Mouse (Mus musculus) lung, embryonic 14.5 days (tissue): ENCODE data around the gene Capg. TPM values are rescaled to one million over a fixed set of nuclear protein-coding genes. Genes with fewer than 3 reads are reported as not detected.

ENCODE experiments used
- ATAC-seq: fragments of 200-750 bp; cut with Nextera tagmentation; 2 replicates; pipeline ENCODE4 v1.8.0; 2017; ENCODE audit warnings: mild to moderate bottlenecking, moderate TSS enrichment, moderate library complexity; ENCODE audit not compliant: insufficient read depth
- DNase-seq: peaks from one replicate; pipeline ENCODE4 v3.0.0-alpha.2; 2015
- H3K27ac ChIP-seq: fragments of 300-500 bp; sonication (generic); 2 replicates; pipeline ENCODE4 v1.5.1; 2014; ENCODE audit warnings: low read depth, mild to moderate bottlenecking, moderate library complexity
- H3K27me3 ChIP-seq: fragments of 300-500 bp; sonication (generic); 2 replicates; pipeline ENCODE4 v1.6.1; 2014; ENCODE audit warnings: low read length, control low read depth; ENCODE audit not compliant: insufficient read depth
- H3K36me3 ChIP-seq: fragments of 300-500 bp; sonication (generic); 2 replicates; pipeline ENCODE4 v1.6.1; 2014; ENCODE audit warnings: control low read depth; ENCODE audit not compliant: insufficient read depth
- H3K4me1 ChIP-seq: fragments of 300-500 bp; sonication (generic); 2 replicates; pipeline ENCODE4 v1.6.1; 2014; ENCODE audit warnings: antibody characterized with exemption, control low read depth; ENCODE audit not compliant: insufficient read depth
- H3K4me2 ChIP-seq: fragments of 300-500 bp; sonication (generic); 2 replicates; pipeline ENCODE4 v1.6.1; 2014; ENCODE audit warnings: mild to moderate bottlenecking
- H3K4me3 ChIP-seq: fragments of 300-500 bp; sonication (generic); 2 replicates; pipeline ENCODE4 v1.5.1; 2014; ENCODE audit warnings: low read depth, low read length
- H3K9ac ChIP-seq: fragments of 300-500 bp; sonication (generic); 2 replicates; pipeline ENCODE4 v1.6.1; 2014
- H3K9me3 ChIP-seq: fragments of 300-500 bp; sonication (generic); 2 replicates; pipeline ENCODE4 v1.6.1; 2016; ENCODE audit warnings: low read depth, low read length, control low read depth
- CTCF ChIP-seq: IDR thresholded peaks from 2 replicates; pipeline ENCODE4 v1.5.1; 2016; ENCODE audit warnings: antibody characterized with exemption, low read depth
- WGBS: fragments of 180-500 bp; shearing (Covaris S2); extraction: QIAGEN DNeasy Blood & Tissue Kit; methylation state at CpG from one replicate; pipeline ENCODE4 v1.1.7; 2014; 5-methylcytosine and 5-hydroxymethylcytosine counted together
- polyA plus RNA-seq: library from polyadenylated mRNA; unstranded; fragments of >200 nt; fragmentation: Nextera tagmentation; extraction: Ambion mirVana; gene quantifications from 2 replicates; pipeline ENCODE4 v1.2.1, GENCODE M21; 2014

The Capg gene
- polyA plus RNA-seq: 40.5 and 45.9 TPM in 2 replicates

DNA sequence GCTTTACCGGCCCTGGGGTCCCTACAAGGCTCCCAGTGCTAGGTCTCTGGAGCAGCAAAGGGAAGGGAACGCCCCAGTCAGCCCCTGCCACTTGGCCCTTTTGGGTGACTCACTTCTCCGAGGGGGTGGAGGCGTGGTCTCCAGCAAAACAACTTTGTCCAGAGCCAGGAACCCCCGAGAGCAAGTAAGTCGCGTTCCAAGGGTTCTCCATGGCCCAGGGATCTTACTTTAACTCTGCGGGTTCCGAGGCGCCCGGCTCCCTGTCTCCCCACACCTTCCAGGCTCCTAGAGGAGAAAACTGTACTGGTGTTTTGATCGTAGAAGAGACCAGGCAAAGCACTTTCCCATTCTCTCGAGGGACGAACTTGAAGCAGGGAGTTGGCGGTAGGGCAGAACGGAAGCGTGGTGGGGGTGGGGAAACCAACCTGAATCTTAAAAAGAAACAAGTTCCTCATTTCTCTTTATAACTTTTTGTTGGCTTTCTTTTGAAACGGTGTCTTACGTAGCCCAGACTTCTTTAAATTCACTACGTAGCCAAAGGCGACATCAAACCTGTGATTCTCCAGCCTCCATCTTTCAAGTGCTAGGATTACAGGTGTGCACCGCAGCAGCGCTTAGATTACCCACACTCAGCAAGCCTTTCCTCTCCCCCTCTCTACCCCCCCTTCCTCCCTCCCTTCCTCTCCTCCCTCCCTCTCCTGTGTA lies at the start of gene Capg:
Gene Capg (plus strand): TSS at position 109 of the 705 bp plus-strand sequence.
- peak within 1 kb of the TSS; percentile 80 for H3K27ac ChIP-seq
- H3K4me3 ChIP-seq: peak within 1 kb of the TSS; percentile 35
- 8% methylated on average over 23 of the region's 23 CpGs for WGBS
- DNase-seq: peak; percentile 74
- H3K9ac ChIP-seq: peak within 1 kb of the TSS; percentile 52
- H3K4me2 ChIP-seq: peak within 1 kb of the TSS; percentile 63
- no peaks in the 10 kb centered on the region for H3K9me3 ChIP-seq
- H3K4me1 ChIP-seq: no peaks in the 10 kb centered on the region; the same call in none of the 2 replicates
- no peak for TF ChIP-seq CTCF
- H3K27me3 ChIP-seq: no peaks in the 10 kb centered on the region
- peak; percentile 59 for ATAC-seq
- no peaks in the 10 kb centered on the region for H3K36me3 ChIP-seq

DNA sequence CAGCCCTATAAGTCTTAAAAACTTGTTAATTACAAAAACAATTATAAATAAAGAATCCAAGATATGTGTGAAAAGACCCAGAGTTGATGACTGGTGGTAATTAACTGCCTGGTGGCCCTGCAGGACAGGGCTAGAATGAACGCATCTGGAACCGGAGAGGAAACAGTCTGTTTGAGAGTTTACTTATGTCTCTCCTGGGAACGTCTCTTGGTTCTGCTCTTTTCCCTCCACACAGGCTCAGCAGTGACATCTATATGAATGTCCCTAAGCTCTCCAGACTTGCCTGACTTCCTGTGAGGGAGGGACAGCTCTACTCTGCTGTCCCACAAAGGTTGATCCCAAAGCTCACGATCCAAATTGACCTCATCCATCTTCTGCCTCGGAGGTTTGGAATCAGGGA lies 45.2 kb upstream of the Capg start:
- H3K9ac ChIP-seq: no peak overlapping the region
- no peak; the same call in 1 of the 2 replicates for ATAC-seq
- H3K4me3 ChIP-seq: no peak overlapping the region
- no peak overlapping the region for H3K27ac ChIP-seq
- no peaks in the 10 kb centered on the region for H3K9me3 ChIP-seq
- WGBS: 35% methylated on average over 5 of the region's 5 CpGs
- no peaks in the 10 kb centered on the region for H3K36me3 ChIP-seq
- 0 out of 2 replicates have a peak, but pooled peaks cover under 1% of the 10 kb centered on the region for H3K4me1 ChIP-seq
- DNase-seq: peak; percentile 17
- no peak overlapping the region for H3K4me2 ChIP-seq
- TF ChIP-seq CTCF: no peak
- no peaks in the 10 kb centered on the region for H3K27me3 ChIP-seq

DNA sequence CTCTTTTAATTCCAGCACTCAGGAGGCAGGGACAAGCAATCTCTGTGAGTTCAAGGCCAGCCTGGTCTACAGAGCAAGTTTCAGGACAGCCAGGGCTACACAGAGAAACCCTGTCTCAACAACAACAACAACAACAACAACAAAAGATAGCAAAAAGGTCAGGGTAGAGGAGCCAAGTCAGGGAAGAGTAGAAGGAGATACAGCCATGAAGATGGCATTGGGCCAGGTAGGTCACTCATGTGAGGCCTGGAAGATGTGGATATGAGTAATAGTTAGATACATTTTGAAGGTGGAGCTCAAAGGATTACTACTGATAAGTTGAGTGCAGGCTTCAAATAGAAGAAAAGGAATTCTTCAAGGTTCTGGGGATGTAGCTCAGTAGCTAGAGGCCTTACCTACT lies 40.9 kb upstream of the Capg start:
- Histone ChIP-seq H3K27me3 (no peaks in the 10 kb centered on the region), H3K27ac (no peak overlapping the region), H3K4me2 (no peak overlapping the region), H3K9ac (no peak overlapping the region), H3K4me1 (0 out of 2 replicates have a peak, but pooled peaks cover 2% of the 10 kb centered on the region), H3K4me3 (no peak overlapping the region), H3K36me3 (no peaks in the 10 kb centered on the region), H3K9me3 (no peaks in the 10 kb centered on the region)
- DNase-seq (no peak), ATAC-seq (no peak)
- TF ChIP-seq CTCF: no peak

DNA sequence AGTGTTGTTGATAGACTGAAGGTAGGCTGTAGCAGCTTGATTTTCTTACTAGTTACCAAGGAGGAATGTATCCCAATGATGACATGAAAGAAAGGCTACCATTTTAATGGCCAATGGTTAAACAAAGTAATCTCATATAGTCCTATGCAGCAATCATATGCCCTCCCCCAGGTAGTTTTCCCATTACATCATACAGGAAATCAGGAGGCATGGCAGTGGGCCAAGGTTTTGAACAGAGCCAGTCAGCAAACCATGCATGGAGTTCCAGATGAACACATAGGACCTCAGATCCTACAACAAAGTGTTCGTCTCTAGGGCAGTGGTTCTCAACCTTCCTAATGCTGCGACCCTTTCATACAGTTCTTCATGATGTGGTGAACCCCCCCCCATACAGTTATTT lies 40.3 kb upstream of the Capg start:
- no peaks in the 10 kb centered on the region for H3K36me3 ChIP-seq
- no peak overlapping the region for H3K4me3 ChIP-seq
- no peak for TF ChIP-seq CTCF
- no peak overlapping the region for H3K9ac ChIP-seq
- no peak overlapping the region for H3K4me2 ChIP-seq
- H3K9me3 ChIP-seq: no peaks in the 10 kb centered on the region
- WGBS: 83% methylated on average over 2 of the region's 2 CpGs
- DNase-seq (peak; percentile 63), ATAC-seq (no peak)
- H3K4me1 ChIP-seq: 0 out of 2 replicates have a peak, but pooled peaks cover 2% of the 10 kb centered on the region
- no peaks in the 10 kb centered on the region for H3K27me3 ChIP-seq
- no peak overlapping the region for H3K27ac ChIP-seq

DNA sequence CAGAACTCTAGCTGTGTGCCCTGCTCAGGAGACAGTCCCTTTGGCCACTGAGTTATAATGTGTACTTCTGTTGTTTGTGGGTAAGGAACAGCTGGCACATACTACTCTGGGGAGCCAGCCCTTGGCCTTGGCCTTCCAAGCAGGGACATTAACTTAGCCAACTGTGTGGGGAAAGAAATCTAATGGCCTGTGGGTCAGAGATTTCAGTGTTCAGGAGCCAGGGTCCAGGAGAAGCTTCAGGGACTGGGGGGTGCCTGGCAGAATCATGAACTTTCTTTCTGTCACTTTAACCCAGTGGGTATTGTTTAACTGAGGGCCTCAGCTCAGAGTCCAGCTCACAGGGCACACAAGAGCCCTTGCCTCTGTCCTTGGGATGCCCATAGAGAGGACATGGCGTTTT lies 38.1 kb upstream of the Capg start:
- 0 out of 2 replicates have a peak, but pooled peaks cover 6% of the 10 kb centered on the region for H3K4me1 ChIP-seq
- no peak overlapping the region for H3K4me3 ChIP-seq
- no peak overlapping the region for H3K27ac ChIP-seq
- H3K9ac ChIP-seq: no peak overlapping the region
- H3K9me3 ChIP-seq: no peaks in the 10 kb centered on the region
- TF ChIP-seq CTCF: no peak
- H3K36me3 ChIP-seq: no peaks in the 10 kb centered on the region
- no peak overlapping the region for H3K4me2 ChIP-seq
- no peak for DNase-seq
- H3K27me3 ChIP-seq: no peaks in the 10 kb centered on the region
- WGBS: 63% methylated on average over 1 of the region's 1 CpGs
- no peak for ATAC-seq

DNA sequence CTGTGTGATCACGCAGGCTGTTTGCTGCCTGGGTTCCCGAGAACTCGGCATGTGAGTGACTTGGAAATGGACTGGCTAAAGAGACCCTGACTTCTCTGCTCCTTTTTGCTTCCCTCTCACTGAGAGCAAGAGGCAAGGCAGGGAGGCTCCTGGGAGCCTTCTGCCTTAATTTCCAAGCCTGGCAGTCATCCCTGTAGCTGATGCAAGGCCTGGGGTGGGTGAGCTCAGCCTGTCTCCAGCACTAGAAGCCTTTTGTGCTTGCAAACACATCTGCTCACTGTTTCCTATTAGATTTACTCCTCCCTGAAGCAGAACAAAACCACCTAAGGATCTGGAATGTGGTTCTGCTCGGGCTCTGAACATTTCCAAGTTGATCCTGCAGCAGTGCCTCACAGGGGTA lies 35.6 kb upstream of the Capg start:
- 74% methylated on average over 4 of the region's 4 CpGs for whole genome bisulfite sequencing
- TF ChIP-seq CTCF: no peak
- Histone ChIP-seq H3K9me3 (no peaks in the 10 kb centered on the region), H3K36me3 (no peaks in the 10 kb centered on the region), H3K4me3 (no peak overlapping the region), H3K27me3 (no peaks in the 10 kb centered on the region), H3K4me2 (no peak overlapping the region), H3K4me1 (peaks cover 21% of the 10 kb centered on the region; the same call in 1 of the 2 replicates), H3K9ac (no peak overlapping the region), H3K27ac (no peak overlapping the region)
- DNase-seq: no peak
- no peak for ATAC-seq

DNA sequence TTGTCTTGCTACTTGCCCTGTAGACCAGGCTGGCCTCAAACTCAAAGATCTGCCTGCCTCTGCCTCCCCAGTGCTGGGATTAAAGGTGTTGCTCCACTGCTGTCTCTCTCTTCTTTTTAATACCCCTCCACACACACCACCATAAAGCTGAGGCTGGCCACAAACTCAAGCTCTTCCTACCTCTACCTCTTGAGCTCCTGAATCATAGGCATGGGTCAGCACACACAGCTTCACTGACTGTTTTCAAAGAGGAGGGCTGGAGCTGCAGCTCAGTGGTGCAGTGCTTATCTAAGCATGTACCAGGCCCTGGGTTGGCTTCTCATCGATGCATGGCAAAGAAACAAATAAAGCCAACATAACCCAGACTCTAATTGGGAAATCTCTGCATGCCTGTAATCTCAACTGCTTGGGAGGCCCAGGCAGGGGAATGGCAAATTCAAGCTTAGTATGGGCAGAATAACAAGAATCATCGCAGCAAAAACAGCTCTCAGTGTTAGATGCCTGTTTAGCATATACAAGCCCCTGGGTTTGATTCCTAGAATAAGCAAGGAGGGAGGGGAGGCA lies 34.2 kb upstream of the Capg start:
- Histone ChIP-seq H3K4me1 (peaks cover 19% of the 10 kb centered on the region; the same call in 1 of the 2 replicates), H3K4me3 (no peak overlapping the region), H3K27ac (peak overlapping the region; percentile 21; the same call in 1 of the 2 replicates), H3K9ac (no peak overlapping the region), H3K27me3 (no peaks in the 10 kb centered on the region), H3K4me2 (no peak overlapping the region), H3K9me3 (no peaks in the 10 kb centered on the region), H3K36me3 (no peaks in the 10 kb centered on the region)
- no peak for ATAC-seq
- WGBS: 69% methylated on average over 2 of the region's 2 CpGs
- no peak for TF ChIP-seq CTCF
- DNase-seq: no peak
